Mouse (Mus musculus) embryonic stem cell, embryonic (primary cell): ENCODE results near the gene Fam49a.

Experiments used
- CTCF ChIA-PET, 4 experiments: fragments of 300-600 bp in 2 of 4; fragments of 350-600 bp in 2 of 4; sonication (Branson Sonifier 250); formaldehyde crosslinking; loops; one replicate each; lab custom pipeline; 2022; ENCODE audit warnings: inconsistent platforms in 2 of 4; lab: Charles Lee
- POLR2A ChIA-PET, 4 experiments: fragments of 300-600 bp in 2 of 4; fragments of 350-600 bp in 2 of 4; sonication (Branson Sonifier 250); formaldehyde crosslinking; loops; one replicate each; lab custom pipeline; 2022; ENCODE audit warnings: antibody characterized with exemption in 4 of 4, inconsistent platforms in 1 of 4; lab: Charles Lee

Fam49a gene

GRCm38 (mm10) chr12:12292043-12292618, 30.2 kb downstream of the Fam49a start:
- ChIA-PET POLR2A (interaction anchor here in 3 of 4 experiments (0.6 to 2.3 kb wide), 6 partner anchors 14 to 115 kb away, joined by 4 to 13 read pairs (median 6); partner anchors contain the start of gene Fam49a (in 1 of the 3)), CTCF (interaction anchor here in 1 of 4 experiments (1.4 kb wide), 1 partner anchor 22 kb away, joined by 3 read pairs; no protein-coding TSS in a partner anchor)

- ChIA-PET POLR2A (no interaction called here), CTCF (no interaction called here)
Measured at GRCm38 (mm10) chr12:12294380-12295171, 32.6 kb downstream of the Fam49a start.

GRCm38 (mm10) chr12:12298451-12298850, 36.5 kb downstream of the Fam49a start:
- CTCF ChIA-PET: no interaction called here
- POLR2A ChIA-PET: interaction anchor here in 1 of 4 experiments (1.0 kb wide), 1 partner anchor 9 kb away, joined by 3 read pairs; no protein-coding TSS in a partner anchor

- CTCF ChIA-PET: interaction anchor here in 1 of 4 experiments (1.3 kb wide), 1 partner anchor 123 kb away, joined by 5 read pairs; no protein-coding TSS in a partner anchor
- POLR2A ChIA-PET: interaction anchor here in 2 of 4 experiments (0.5 to 3.5 kb wide), 2 partner anchors 15 to 122 kb away, joined by 4 to 12 read pairs; no protein-coding TSS in a partner anchor
Measured at GRCm38 (mm10) chr12:12299303-12299702, 37.4 kb downstream of the Fam49a start.

- ChIA-PET CTCF (interaction anchor here in 1 of 4 experiments (1.2 to 1.5 kb wide), 2 partner anchors 13 to 15 kb away, joined by 3 to 4 read pairs; no protein-coding TSS in a partner anchor), POLR2A (interaction anchor here in 3 of 4 experiments (0.5 to 3.5 kb wide), 7 partner anchors 11 to 124 kb away, joined by 3 to 12 read pairs (median 3); no protein-coding TSS in a partner anchor)
Measured at GRCm38 (mm10) chr12:12301149-12301548, 39.2 kb downstream of the Fam49a start.

GRCm38 (mm10) chr12:12301815-12302214, 39.9 kb downstream of the Fam49a start:
- ChIA-PET POLR2A (interaction anchor here in 3 of 4 experiments (0.6 to 3.5 kb wide), 4 partner anchors 19 to 125 kb away, joined by 3 to 12 read pairs (median 4); no protein-coding TSS in a partner anchor), CTCF (interaction anchor here in 3 of 4 experiments (0.6 to 1.5 kb wide), 4 partner anchors 12 to 1004 kb away, joined by 3 to 5 read pairs (median 4); no protein-coding TSS in a partner anchor)

- ChIA-PET CTCF (interaction anchor here in 1 of 4 experiments (1.5 kb wide), 1 partner anchor 12 kb away, joined by 4 read pairs; no protein-coding TSS in a partner anchor), POLR2A (interaction anchor here in 2 of 4 experiments (1.2 to 2.9 kb wide), 3 partner anchors 28 to 129 kb away, joined by 3 to 11 read pairs (median 5); no protein-coding TSS in a partner anchor)
Measured at GRCm38 (mm10) chr12:12306214-12306613, 44.3 kb downstream of the Fam49a start.

- POLR2A ChIA-PET: interaction anchor here in 2 of 4 experiments (0.8 to 2.9 kb wide), 3 partner anchors 15 to 130 kb away, joined by 3 to 11 read pairs (median 4); no protein-coding TSS in a partner anchor
- CTCF ChIA-PET: interaction anchor here in 1 of 4 experiments (1.5 kb wide), 1 partner anchor 11 kb away, joined by 4 read pairs; no protein-coding TSS in a partner anchor
Measured at GRCm38 (mm10) chr12:12306814-12307213, 44.9 kb downstream of the Fam49a start.

GRCm38 (mm10) chr12:12307245-12307644, 45.3 kb downstream of the Fam49a start:
- ChIA-PET POLR2A (interaction anchor here in 2 of 4 experiments (0.8 to 2.9 kb wide), 3 partner anchors 15 to 130 kb away, joined by 3 to 11 read pairs (median 4); no protein-coding TSS in a partner anchor), CTCF (no interaction called here)

- CTCF ChIA-PET: interaction anchor here (0.6 to 7.4 kb wide), 12 partner anchors 9 to 955 kb away, joined by 3 to 126 read pairs (median 4); no protein-coding TSS in a partner anchor
- POLR2A ChIA-PET: interaction anchor here in 3 of 4 experiments (0.6 to 7.2 kb wide), 13 partner anchors 9 to 206 kb away, joined by 3 to 105 read pairs (median 5); partner anchors contain the start of gene Fam49a (in 1 of the 3)
Measured at GRCm38 (mm10) chr12:12313437-12313836, 51.5 kb downstream of the Fam49a start.

- POLR2A ChIA-PET: interaction anchor here (0.5 to 7.2 kb wide), 15 partner anchors 9 to 261 kb away, joined by 3 to 105 read pairs (median 3); partner anchors contain the start of gene Fam49a (in 3 of the 4)
- CTCF ChIA-PET: interaction anchor here (0.6 to 7.4 kb wide), 14 partner anchors 9 to 139 kb away, joined by 3 to 126 read pairs (median 4); no protein-coding TSS in a partner anchor
Measured at GRCm38 (mm10) chr12:12313919-12314318, 52.0 kb downstream of the Fam49a start.

GRCm38 (mm10) chr12:12314326-12314725, 52.4 kb downstream of the Fam49a start:
- ChIA-PET CTCF (interaction anchor here (0.5 to 7.4 kb wide), 18 partner anchors 9 to 513 kb away, joined by 3 to 126 read pairs (median 4); no protein-coding TSS in a partner anchor), POLR2A (interaction anchor here (0.5 to 7.2 kb wide), 14 partner anchors 10 to 262 kb away, joined by 3 to 105 read pairs (median 4); partner anchors contain the start of gene Fam49a (in 3 of the 4))

GRCm38 (mm10) chr12:12315011-12315410, 53.1 kb downstream of the Fam49a start:
- CTCF ChIA-PET: interaction anchor here (0.5 to 7.4 kb wide), 12 partner anchors 8 to 955 kb away, joined by 3 to 126 read pairs (median 4); no protein-coding TSS in a partner anchor
- POLR2A ChIA-PET: interaction anchor here (0.6 to 7.2 kb wide), 12 partner anchors 9 to 153 kb away, joined by 3 to 105 read pairs (median 5); partner anchors contain the start of gene Fam49a (in 2 of the 4)

- ChIA-PET CTCF (interaction anchor here (0.6 to 7.4 kb wide), 9 partner anchors 8 to 966 kb away, joined by 3 to 126 read pairs (median 5); no protein-coding TSS in a partner anchor), POLR2A (interaction anchor here in 3 of 4 experiments (1.5 to 7.2 kb wide), 5 partner anchors 55 to 141 kb away, joined by 3 to 105 read pairs (median 4); partner anchors contain the start of gene Fam49a (in 2 of the 3))
Measured at GRCm38 (mm10) chr12:12316956-12317355, 55.0 kb downstream of the Fam49a start.

GRCm38 (mm10) chr12:12317606-12318005, 55.7 kb downstream of the Fam49a start:
- CTCF ChIA-PET: interaction anchor here (1.0 to 7.4 kb wide), 8 partner anchors 13 to 981 kb away, joined by 3 to 126 read pairs (median 10); no protein-coding TSS in a partner anchor
- POLR2A ChIA-PET: interaction anchor here in 3 of 4 experiments (1.0 to 7.2 kb wide), 6 partner anchors 39 to 141 kb away, joined by 3 to 105 read pairs (median 4); partner anchors contain the start of gene Fam49a (in 2 of the 3)

GRCm38 (mm10) chr12:12318140-12318734, 56.3 kb downstream of the Fam49a start:
- CTCF ChIA-PET: interaction anchor here (0.5 to 7.4 kb wide), 12 partner anchors 8 to 982 kb away, joined by 3 to 126 read pairs (median 4); no protein-coding TSS in a partner anchor
- POLR2A ChIA-PET: interaction anchor here in 3 of 4 experiments (1.0 to 7.2 kb wide), 6 partner anchors 40 to 142 kb away, joined by 3 to 105 read pairs (median 4); partner anchors contain the start of gene Fam49a (in 2 of the 3)
